Mouse (Mus musculus): ENCODE measurements around the gene Gm47969. TPM values are rescaled to one million over a fixed set of nuclear protein-coding genes. Genes with fewer than 3 reads are reported as not detected.

The Gm47969 gene
- polyA plus RNA-seq, 1 experiment from 2014 or later: 2.1 TPM

- H3K9ac ChIP-seq: peak within 1 kb of the TSS; percentile 28
- no peaks in the 10 kb centered on the region for H3K27me3 ChIP-seq
- H3K9me3 ChIP-seq (replicated peaks): no peaks in the 10 kb centered on the region
- H3K27ac ChIP-seq (replicated peaks): peak within 1 kb of the TSS; percentile 13
- peak; percentile 86; the same call in 1 of the 2 replicates for ATAC-seq (ENCODE audit: insufficient number of reproducible peaks, low FRiP score, low TSS enrichment, low read depth)
- peak within 1 kb of the TSS; percentile 54 for H3K4me2 ChIP-seq (replicated peaks)
- no peaks in the 10 kb centered on the region for H3K36me3 ChIP-seq
- WGBS: 0% methylated on average over 25 of the region's 25 CpGs
- H3K4me1 ChIP-seq: 0 out of 2 replicates have a peak, but pooled peaks cover 4% of the 10 kb centered on the region
- H3K4me3 ChIP-seq (replicated peaks): peak within 1 kb of the TSS; percentile 49
Observed at GRCm38 (mm10) chr1:83038109-83038672, 6.5 kb upstream of the Gm47969 start, which contains the start of gene Slc19a3. Gene Slc19a3, minus strand, starts transcription at chr1:83038448.

DNA sequence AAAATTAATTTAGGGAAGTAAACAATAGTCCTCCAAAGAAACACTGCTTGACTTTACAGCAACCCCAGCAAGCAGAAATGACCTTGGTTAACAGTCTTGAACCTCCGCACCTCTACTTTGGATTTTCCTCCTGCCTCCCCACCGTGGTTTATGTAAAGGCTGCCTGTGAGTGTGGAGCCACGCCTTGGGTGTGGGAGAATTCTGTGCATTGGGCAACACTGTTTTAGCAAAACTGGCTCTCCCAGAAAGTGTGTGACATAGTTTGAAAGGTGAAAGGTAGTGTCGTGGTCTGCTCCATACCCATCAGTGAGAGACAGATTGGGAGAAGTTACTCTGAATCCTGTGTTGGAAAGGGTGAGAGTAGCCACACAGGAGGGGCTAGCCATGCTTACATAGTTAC is 5.7 kb upstream of the Gm47969 start:
- H3K4me1 ChIP-seq: 0 out of 2 replicates have a peak, but pooled peaks cover 4% of the 10 kb centered on the region
- WGBS: 72% methylated on average over 4 of the region's 4 CpGs
- no peak overlapping the region for H3K4me3 ChIP-seq (replicated peaks)
- no peaks in the 10 kb centered on the region for H3K9me3 ChIP-seq (replicated peaks)
- no peak overlapping the region for H3K27ac ChIP-seq (replicated peaks)
- no peak overlapping the region for H3K9ac ChIP-seq
- ATAC-seq (ENCODE audit: insufficient number of reproducible peaks, low FRiP score, low TSS enrichment, low read depth): no peak
- no peaks in the 10 kb centered on the region for H3K36me3 ChIP-seq
- H3K4me2 ChIP-seq (replicated peaks): no peak overlapping the region
- no peaks in the 10 kb centered on the region for H3K27me3 ChIP-seq

- no peak within 1 kb of the TSS for H3K4me2 ChIP-seq (replicated peaks)
- H3K4me3 ChIP-seq (replicated peaks): no peak within 1 kb of the TSS
- H3K9ac ChIP-seq: no peak within 1 kb of the TSS
- H3K4me1 ChIP-seq: 0 out of 2 replicates have a peak, but pooled peaks cover 4% of the 10 kb centered on the region
- H3K36me3 ChIP-seq: no peaks in the 10 kb centered on the region
- no peaks in the 10 kb centered on the region for H3K9me3 ChIP-seq (replicated peaks)
- H3K27ac ChIP-seq (replicated peaks): no peak within 1 kb of the TSS
- no peak for ATAC-seq (ENCODE audit: insufficient number of reproducible peaks, low FRiP score, low TSS enrichment, low read depth)
- 86% methylated on average over 2 of the region's 2 CpGs for WGBS
- H3K27me3 ChIP-seq: no peaks in the 10 kb centered on the region
Observed at GRCm38 (mm10) chr1:83042380-83042779, 2.4 kb upstream of the Gm47969 start, which contains the start of gene Krtap28-10. Gene Krtap28-10, minus strand, starts transcription at chr1:83042480.

DNA sequence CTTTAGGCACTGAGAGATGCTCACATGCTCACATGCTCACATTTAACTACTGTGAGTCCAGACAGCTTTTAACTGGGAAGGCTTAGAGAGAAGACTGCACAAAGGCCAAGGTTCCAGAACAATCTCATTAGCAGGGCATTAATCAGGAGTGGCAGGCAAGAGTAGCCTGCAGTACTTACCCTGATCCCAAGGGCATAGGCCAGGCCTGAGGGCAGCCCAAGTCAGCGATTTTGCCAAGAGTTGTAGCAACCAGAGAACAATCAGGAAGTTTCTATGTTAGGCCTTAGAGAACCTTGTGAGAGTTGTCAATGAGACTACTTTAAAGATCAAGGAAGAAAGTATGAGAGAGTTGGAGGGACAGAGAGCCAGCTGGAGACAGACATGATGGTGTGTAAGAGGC is 13.7 kb downstream of the Gm47969 start:
- no peak for ATAC-seq (ENCODE audit: insufficient number of reproducible peaks, low FRiP score, low TSS enrichment, low read depth)
- H3K36me3 ChIP-seq: no peaks in the 10 kb centered on the region
- H3K4me1 ChIP-seq: no peaks in the 10 kb centered on the region
- 33% methylated on average over 1 of the region's 1 CpGs for WGBS
- no peaks in the 10 kb centered on the region for H3K9me3 ChIP-seq (replicated peaks)
- H3K9ac ChIP-seq: no peak overlapping the region
- H3K27ac ChIP-seq (replicated peaks): no peak overlapping the region
- no peak overlapping the region for H3K4me3 ChIP-seq (replicated peaks)
- H3K27me3 ChIP-seq: no peaks in the 10 kb centered on the region
- no peak overlapping the region for H3K4me2 ChIP-seq (replicated peaks)

DNA sequence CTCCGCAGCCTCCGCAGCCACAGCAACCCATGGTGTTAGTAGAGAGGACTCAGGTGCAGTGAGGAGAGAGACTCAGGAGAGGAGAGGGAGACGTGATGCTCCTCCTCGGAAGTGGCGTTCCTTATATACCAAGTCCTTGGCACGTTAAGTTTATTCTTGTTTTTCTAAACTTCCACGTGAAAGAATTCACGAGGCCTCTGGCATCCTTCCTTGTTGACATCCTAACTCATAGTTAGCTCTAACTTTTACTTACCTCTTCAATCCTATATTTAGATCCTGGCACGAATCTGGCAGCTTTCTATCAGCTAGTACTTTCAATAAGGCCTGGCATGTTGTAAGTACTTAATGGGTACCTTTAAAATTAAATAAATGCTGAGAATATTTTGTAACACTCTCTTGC is 14.5 kb downstream of the Gm47969 start, which contains the start of gene A030005K14Rik:
Gene A030005K14Rik (minus strand): TSS at position 101 of the 400 bp plus-strand sequence.
- no peak within 1 kb of the TSS for H3K4me2 ChIP-seq (replicated peaks)
- no peak within 1 kb of the TSS for H3K27ac ChIP-seq (replicated peaks)
- no peaks in the 10 kb centered on the region for H3K9me3 ChIP-seq (replicated peaks)
- no peak within 1 kb of the TSS for H3K9ac ChIP-seq
- H3K4me1 ChIP-seq: no peaks in the 10 kb centered on the region
- H3K36me3 ChIP-seq: no peaks in the 10 kb centered on the region
- 85% methylated on average over 9 of the region's 9 CpGs for WGBS
- H3K27me3 ChIP-seq: no peaks in the 10 kb centered on the region
- no peak within 1 kb of the TSS for H3K4me3 ChIP-seq (replicated peaks)
- ATAC-seq (ENCODE audit: insufficient number of reproducible peaks, low FRiP score, low TSS enrichment, low read depth): no peak

DNA sequence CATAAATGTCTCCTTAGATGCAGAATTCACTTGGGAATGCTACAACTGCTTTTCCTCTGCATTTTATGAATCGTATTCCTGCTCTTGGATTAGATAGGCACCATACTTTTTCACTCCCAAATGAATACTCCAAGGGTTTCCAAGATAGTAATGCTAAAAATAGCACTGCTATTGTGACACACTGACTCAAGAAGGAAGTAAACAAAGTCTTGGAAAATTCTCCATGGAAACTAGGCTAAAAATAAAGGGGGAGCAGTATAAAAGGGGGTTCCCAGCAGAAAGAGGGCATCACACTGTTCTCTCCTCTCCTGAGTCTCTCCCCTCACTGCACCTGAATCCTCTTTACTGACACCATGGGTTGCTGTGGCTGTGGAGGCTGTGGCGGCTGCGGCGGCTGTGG is 15.9 kb downstream of the Gm47969 start, which contains the start of gene Krtap28-13:
Gene Krtap28-13 (plus strand): TSS at position 288 of the 400 bp plus-strand sequence.
- H3K36me3 ChIP-seq: no peaks in the 10 kb centered on the region
- H3K9me3 ChIP-seq (replicated peaks): no peaks in the 10 kb centered on the region
- no peak within 1 kb of the TSS for H3K4me3 ChIP-seq (replicated peaks)
- H3K4me2 ChIP-seq (replicated peaks): no peak within 1 kb of the TSS
- 88% methylated on average over 4 of the region's 4 CpGs for WGBS
- no peak for ATAC-seq (ENCODE audit: insufficient number of reproducible peaks, low FRiP score, low TSS enrichment, low read depth)
- no peak within 1 kb of the TSS for H3K9ac ChIP-seq
- H3K27me3 ChIP-seq: no peaks in the 10 kb centered on the region
- H3K27ac ChIP-seq (replicated peaks): no peak within 1 kb of the TSS
- no peaks in the 10 kb centered on the region for H3K4me1 ChIP-seq

- Histone ChIP-seq H3K4me1 (no peaks in the 10 kb centered on the region), H3K9me3 (replicated peaks) (no peaks in the 10 kb centered on the region), H3K27ac (replicated peaks) (no peak overlapping the region), H3K4me2 (replicated peaks) (no peak overlapping the region), H3K36me3 (no peaks in the 10 kb centered on the region), H3K4me3 (replicated peaks) (no peak overlapping the region), H3K9ac (no peak overlapping the region), H3K27me3 (no peaks in the 10 kb centered on the region)
- no peak for ATAC-seq (ENCODE audit: insufficient number of reproducible peaks, low FRiP score, low TSS enrichment, low read depth)
- 22% methylated on average over 3 of the region's 3 CpGs for WGBS
Observed at GRCm38 (mm10) chr1:83064851-83065250, 20.1 kb downstream of the Gm47969 start.

- Histone ChIP-seq H3K9ac (no peak overlapping the region), H3K4me3 (replicated peaks) (no peak overlapping the region), H3K4me2 (replicated peaks) (no peak overlapping the region), H3K27ac (replicated peaks) (no peak overlapping the region), H3K9me3 (replicated peaks) (no peaks in the 10 kb centered on the region), H3K27me3 (no peaks in the 10 kb centered on the region), H3K4me1 (no peaks in the 10 kb centered on the region), H3K36me3 (no peaks in the 10 kb centered on the region)
- 80% methylated on average over 4 of the region's 4 CpGs for WGBS
- no peak for ATAC-seq (ENCODE audit: insufficient number of reproducible peaks, low FRiP score, low TSS enrichment, low read depth)
Observed at GRCm38 (mm10) chr1:83066577-83066976, 21.8 kb downstream of the Gm47969 start.

DNA sequence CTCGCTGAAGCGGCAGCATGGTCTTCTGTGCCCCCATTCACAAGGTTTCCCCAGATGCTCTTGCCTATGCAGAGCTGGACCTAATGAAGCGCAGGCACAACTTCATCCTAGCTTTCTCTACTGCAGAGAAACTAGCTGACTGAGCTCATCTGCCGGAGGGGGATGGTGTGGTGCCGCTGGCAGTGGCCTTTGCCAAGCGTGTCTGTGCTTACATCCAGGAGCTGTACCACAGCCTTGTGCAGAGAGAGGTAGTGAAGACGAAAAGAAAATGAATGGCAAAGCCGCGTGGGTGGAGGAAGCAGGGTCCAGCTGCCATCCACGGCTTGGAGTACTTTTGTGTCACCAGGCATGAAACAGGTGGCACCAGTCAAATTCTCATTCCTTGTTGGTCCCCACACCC is 22.5 kb downstream of the Gm47969 start:
- Histone ChIP-seq H3K9ac (no peak overlapping the region), H3K4me1 (no peaks in the 10 kb centered on the region), H3K36me3 (no peaks in the 10 kb centered on the region), H3K4me2 (replicated peaks) (no peak overlapping the region), H3K9me3 (replicated peaks) (no peaks in the 10 kb centered on the region), H3K27ac (replicated peaks) (no peak overlapping the region), H3K27me3 (no peaks in the 10 kb centered on the region), H3K4me3 (replicated peaks) (no peak overlapping the region)
- WGBS: 77% methylated on average over 10 of the region's 10 CpGs
- no peak for ATAC-seq (ENCODE audit: insufficient number of reproducible peaks, low FRiP score, low TSS enrichment, low read depth)

GRCm38 (mm10) chr1:83075526-83076189 is 30.9 kb downstream of the Gm47969 start:
- Histone ChIP-seq H3K36me3 (no peaks in the 10 kb centered on the region), H3K4me2 (replicated peaks) (peak overlapping the region; percentile 38), H3K9me3 (replicated peaks) (no peaks in the 10 kb centered on the region), H3K9ac (peak overlapping the region; percentile 4; the same call in 1 of the 2 replicates), H3K27ac (replicated peaks) (no peak overlapping the region), H3K27me3 (no peaks in the 10 kb centered on the region), H3K4me1 (no peaks in the 10 kb centered on the region), H3K4me3 (replicated peaks) (peak overlapping the region; percentile 29)
- ATAC-seq (ENCODE audit: insufficient number of reproducible peaks, low FRiP score, low TSS enrichment, low read depth): no peak
- WGBS: 40% methylated on average over 15 of the region's 15 CpGs

GRCm38 (mm10) chr1:83076190-83076917 is 31.6 kb downstream of the Gm47969 start:
- WGBS: 43% methylated on average over 11 of the region's 11 CpGs
- Histone ChIP-seq H3K9ac (peak overlapping the region; percentile 4; the same call in 1 of the 2 replicates), H3K27me3 (no peaks in the 10 kb centered on the region), H3K4me3 (replicated peaks) (peak overlapping the region; percentile 29), H3K4me1 (no peaks in the 10 kb centered on the region), H3K9me3 (replicated peaks) (no peaks in the 10 kb centered on the region), H3K4me2 (replicated peaks) (peak overlapping the region; percentile 38), H3K27ac (replicated peaks) (no peak overlapping the region), H3K36me3 (no peaks in the 10 kb centered on the region)
- ATAC-seq (ENCODE audit: insufficient number of reproducible peaks, low FRiP score, low TSS enrichment, low read depth): no peak

All from embryonic facial prominence, embryonic 15.5 days (tissue).